Mouse (Mus musculus): ENCODE data around the gene Tsga8.

- TF ChIP-seq CTCF (IDR thresholded peaks at IDR 0.05; ENCODE audit: low read depth, low read length) (no peak), POLR2A (IDR thresholded peaks at IDR 0.05; ENCODE audit: borderline replicate concordance, low read depth, low read length) (no peak)
These were observed at the start of gene Tsga8 for GRCm38 (mm10) chrX:83487598-83487997.
